Mouse (Mus musculus): ENCODE measurements around the gene Dock9.
"Not testable (repeated sequence)": the region's sequence is repeated elsewhere in the genome, so short reads cannot be mapped to it uniquely, and the experiment has no call there.

Dock9 gene

GRCm38 (mm10) chr14:121641271-121641670 lies 156.4 kb downstream of the Dock9 start:
- peaks cover 22% of the 10 kb centered on the region for H3K36me3 ChIP-seq (ENCODE audit: insufficient read depth, low read length)
- H3K27me3 ChIP-seq (ENCODE audit: insufficient read depth, low read length): no peaks in the 10 kb centered on the region
- 0 out of 2 replicates have a peak, but pooled peaks cover 6% of the 10 kb centered on the region for H3K4me1 ChIP-seq (replicated peaks; ENCODE audit: low read depth, low read length)
- H3K9me3 ChIP-seq (ENCODE audit: low read length): no peaks in the 10 kb centered on the region
- no peak for TF ChIP-seq POU5F1 (IDR thresholded peaks at IDR 0.05; ENCODE audit: borderline replicate concordance, low read length)
- no peak for TF ChIP-seq NANOG (IDR thresholded peaks at IDR 0.05; ENCODE audit: borderline replicate concordance, low read length)
- no peak for TF ChIP-seq CTCF (conservative IDR thresholded peaks at IDR 0.05; ENCODE audit: low read length)
- H3K4me3 ChIP-seq (replicated peaks; ENCODE audit: low read length): no peak overlapping the region

GRCm38 (mm10) chr14:121636935-121637510 lies 160.6 kb downstream of the Dock9 start:
- Histone ChIP-seq H3K9me3 (ENCODE audit: low read length) (no peaks in the 10 kb centered on the region), H3K4me1 (replicated peaks; ENCODE audit: low read depth, low read length) (no peaks in the 10 kb centered on the region), H3K36me3 (ENCODE audit: insufficient read depth, low read length) (peaks cover 22% of the 10 kb centered on the region), H3K27me3 (ENCODE audit: insufficient read depth, low read length) (no peaks in the 10 kb centered on the region), H3K4me3 (replicated peaks; ENCODE audit: low read length) (no peak overlapping the region)
- TF ChIP-seq POU5F1 (IDR thresholded peaks at IDR 0.05; ENCODE audit: borderline replicate concordance, low read length) (no peak), NANOG (IDR thresholded peaks at IDR 0.05; ENCODE audit: borderline replicate concordance, low read length) (no peak), CTCF (conservative IDR thresholded peaks at IDR 0.05; ENCODE audit: low read length) (no peak)

- no peak overlapping the region for H3K4me3 ChIP-seq (replicated peaks; ENCODE audit: low read length)
- no peaks in the 10 kb centered on the region for H3K27me3 ChIP-seq (ENCODE audit: insufficient read depth, low read length)
- H3K4me1 ChIP-seq (replicated peaks; ENCODE audit: low read depth, low read length): no peaks in the 10 kb centered on the region
- peaks cover 19% of the 10 kb centered on the region for H3K36me3 ChIP-seq (ENCODE audit: insufficient read depth, low read length)
- no peaks in the 10 kb centered on the region for H3K9me3 ChIP-seq (ENCODE audit: low read length)
- no peak for TF ChIP-seq POU5F1 (IDR thresholded peaks at IDR 0.05; ENCODE audit: borderline replicate concordance, low read length)
- no peak for TF ChIP-seq NANOG (IDR thresholded peaks at IDR 0.05; ENCODE audit: borderline replicate concordance, low read length)
- no peak for TF ChIP-seq CTCF (conservative IDR thresholded peaks at IDR 0.05; ENCODE audit: low read length)
Observed at GRCm38 (mm10) chr14:121634736-121635430, 162.8 kb downstream of the Dock9 start.

GRCm38 (mm10) chr14:121634093-121634735 lies 163.4 kb downstream of the Dock9 start:
- Histone ChIP-seq H3K36me3 (ENCODE audit: insufficient read depth, low read length) (peaks cover 15% of the 10 kb centered on the region), H3K4me1 (replicated peaks; ENCODE audit: low read depth, low read length) (no peaks in the 10 kb centered on the region), H3K27me3 (ENCODE audit: insufficient read depth, low read length) (no peaks in the 10 kb centered on the region), H3K4me3 (replicated peaks; ENCODE audit: low read length) (no peak overlapping the region), H3K9me3 (ENCODE audit: low read length) (no peaks in the 10 kb centered on the region)
- no peak for TF ChIP-seq CTCF (conservative IDR thresholded peaks at IDR 0.05; ENCODE audit: low read length)
- no peak for TF ChIP-seq POU5F1 (IDR thresholded peaks at IDR 0.05; ENCODE audit: borderline replicate concordance, low read length)
- TF ChIP-seq NANOG (IDR thresholded peaks at IDR 0.05; ENCODE audit: borderline replicate concordance, low read length): no peak

GRCm38 (mm10) chr14:121631934-121632333 lies 165.7 kb downstream of the Dock9 start:
- Histone ChIP-seq H3K9me3 (ENCODE audit: low read length) (no peaks in the 10 kb centered on the region), H3K36me3 (ENCODE audit: insufficient read depth, low read length) (peaks cover 4% of the 10 kb centered on the region), H3K4me1 (replicated peaks; ENCODE audit: low read depth, low read length) (no peaks in the 10 kb centered on the region), H3K4me3 (replicated peaks; ENCODE audit: low read length) (no peak overlapping the region), H3K27me3 (ENCODE audit: insufficient read depth, low read length) (no peaks in the 10 kb centered on the region)
- TF ChIP-seq CTCF (conservative IDR thresholded peaks at IDR 0.05; ENCODE audit: low read length) (no peak), NANOG (IDR thresholded peaks at IDR 0.05; ENCODE audit: borderline replicate concordance, low read length) (no peak), POU5F1 (IDR thresholded peaks at IDR 0.05; ENCODE audit: borderline replicate concordance, low read length) (no peak)

GRCm38 (mm10) chr14:121626741-121627140 lies 170.9 kb downstream of the Dock9 start:
- TF ChIP-seq POU5F1 (IDR thresholded peaks at IDR 0.05; ENCODE audit: borderline replicate concordance, low read length) (no peak), CTCF (conservative IDR thresholded peaks at IDR 0.05; ENCODE audit: low read length) (no peak), NANOG (IDR thresholded peaks at IDR 0.05; ENCODE audit: borderline replicate concordance, low read length) (no peak)
- Histone ChIP-seq H3K36me3 (ENCODE audit: insufficient read depth, low read length) (peaks cover 13% of the 10 kb centered on the region), H3K4me1 (replicated peaks; ENCODE audit: low read depth, low read length) (no peaks in the 10 kb centered on the region), H3K27me3 (ENCODE audit: insufficient read depth, low read length) (no peaks in the 10 kb centered on the region), H3K9me3 (ENCODE audit: low read length) (no peaks in the 10 kb centered on the region), H3K4me3 (replicated peaks; ENCODE audit: low read length) (no peak overlapping the region)

GRCm38 (mm10) chr14:121623996-121624542 lies 173.6 kb downstream of the Dock9 start:
- H3K4me1 ChIP-seq (replicated peaks; ENCODE audit: low read depth, low read length); H3K27me3 ChIP-seq (ENCODE audit: insufficient read depth, low read length); H3K4me3 ChIP-seq (replicated peaks; ENCODE audit: low read length); H3K9me3 ChIP-seq (ENCODE audit: low read length): not testable (repeated sequence)
- H3K36me3 ChIP-seq (ENCODE audit: insufficient read depth, low read length): peaks cover 13% of the 10 kb centered on the region

- H3K9me3 ChIP-seq (ENCODE audit: low read length): no peaks in the 10 kb centered on the region
- H3K27me3 ChIP-seq (ENCODE audit: insufficient read depth, low read length): no peaks in the 10 kb centered on the region
Observed at GRCm38 (mm10) chr14:121621806-121622205, 175.8 kb downstream of the Dock9 start.

More at GRCm38 (mm10) chr14:121621806-121622205, 175.8 kb downstream of the Dock9 start:
- TF ChIP-seq CTCF (conservative IDR thresholded peaks at IDR 0.05; ENCODE audit: low read length) (no peak), NANOG (IDR thresholded peaks at IDR 0.05; ENCODE audit: borderline replicate concordance, low read length) (no peak), POU5F1 (IDR thresholded peaks at IDR 0.05; ENCODE audit: borderline replicate concordance, low read length) (no peak)
- H3K4me1 ChIP-seq (replicated peaks; ENCODE audit: low read depth, low read length): no peaks in the 10 kb centered on the region
- no peak overlapping the region for H3K4me3 ChIP-seq (replicated peaks; ENCODE audit: low read length)
- 0 out of 2 replicates have a peak, but pooled peaks cover 8% of the 10 kb centered on the region for H3K36me3 ChIP-seq (ENCODE audit: insufficient read depth, low read length)
